Mouse (Mus musculus) kidney, adult 18-20 months (tissue): ENCODE data around the gene Fktn.
"Not testable (repeated sequence)": the region's sequence is repeated elsewhere in the genome, so short reads cannot be mapped to it uniquely, and the experiment has no call there.

Source experiments
- DNase-seq: peaks from one replicate; pipeline ENCODE4 v3.0.0; 2021

Fktn gene

DNA sequence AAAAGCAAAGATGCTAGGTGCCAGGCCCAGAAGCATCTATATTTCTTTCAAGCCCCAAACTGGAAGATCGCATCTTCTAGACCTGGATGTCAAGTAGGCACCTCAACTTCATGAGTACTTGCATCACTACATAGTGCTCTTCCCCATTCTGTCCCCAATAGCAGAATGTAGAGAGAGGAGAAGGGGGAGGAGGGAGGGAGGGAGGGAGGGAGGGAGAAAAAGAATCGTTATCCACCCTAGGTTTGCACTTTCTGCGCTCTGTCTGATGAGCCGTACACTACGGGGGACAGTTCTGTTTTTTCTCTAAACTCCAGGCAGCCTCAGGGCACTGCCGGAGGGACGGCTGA lies at the start of gene Fktn:
Gene Fktn, plus strand, starts transcription at position 295 of the 347 bp plus-strand sequence.
- no peak for DNase-seq

DNA sequence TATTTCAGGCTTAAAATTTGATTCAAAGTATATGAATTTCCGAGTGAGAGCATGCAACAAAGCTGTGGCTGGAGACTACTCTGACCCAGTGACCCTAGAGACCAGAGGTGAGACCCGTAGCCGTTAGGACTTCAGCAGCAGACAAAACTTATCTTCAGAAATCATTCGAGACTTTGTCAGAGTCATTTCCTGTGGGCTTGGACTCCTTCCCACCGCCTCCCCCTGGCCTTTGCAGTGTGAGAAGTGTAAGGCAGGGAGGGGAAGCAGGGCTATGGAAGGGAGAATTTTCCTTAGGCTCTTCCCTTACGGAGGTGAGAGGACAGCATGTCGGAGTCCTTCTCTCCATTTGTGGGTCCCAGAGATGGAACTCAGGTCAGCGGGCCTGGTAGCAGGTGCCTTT lies 31.7 kb upstream of the Fktn start:
- no peak for DNase-seq

DNA sequence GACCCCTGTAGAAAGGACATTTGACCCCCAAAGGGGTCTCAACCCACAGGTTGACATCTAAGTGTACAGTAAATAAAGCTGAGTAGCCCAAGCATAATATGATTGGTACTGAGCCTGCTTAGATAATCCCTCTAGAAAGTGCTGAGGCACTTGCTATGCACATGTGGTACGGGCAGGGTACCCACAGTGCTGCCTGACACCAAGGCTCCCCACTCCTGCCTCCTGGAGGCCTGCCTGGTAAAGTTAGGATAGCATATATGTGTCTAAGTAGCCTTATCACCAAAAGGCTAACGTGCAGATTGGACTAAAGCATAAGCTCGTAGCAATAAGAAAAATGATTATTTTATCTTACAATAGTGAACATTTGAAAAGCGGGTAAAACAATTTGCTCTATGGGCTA lies 24.8 kb upstream of the Fktn start:
- DNase-seq, result no peak

DNA sequence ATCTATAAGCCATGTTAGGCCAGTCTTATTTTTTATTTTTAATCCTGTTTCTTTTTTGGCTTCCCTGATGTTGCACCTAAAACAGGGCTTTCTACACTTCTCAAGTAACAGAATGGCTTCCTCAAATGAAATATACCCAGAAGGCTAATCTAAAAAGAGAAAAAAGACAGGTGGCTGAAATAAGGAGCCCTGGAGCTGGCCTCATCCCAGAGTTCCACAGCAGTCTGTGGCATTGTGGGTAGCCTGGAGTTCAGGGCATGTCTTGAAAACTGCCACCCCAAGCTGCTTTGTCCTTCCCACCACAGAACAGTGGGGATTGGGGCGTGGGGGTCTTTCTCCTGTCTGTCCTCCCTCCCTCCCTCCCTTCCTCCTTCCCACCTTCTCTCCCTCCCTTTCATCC lies 22.4 kb upstream of the Fktn start:
- DNase-seq, result no peak

DNA sequence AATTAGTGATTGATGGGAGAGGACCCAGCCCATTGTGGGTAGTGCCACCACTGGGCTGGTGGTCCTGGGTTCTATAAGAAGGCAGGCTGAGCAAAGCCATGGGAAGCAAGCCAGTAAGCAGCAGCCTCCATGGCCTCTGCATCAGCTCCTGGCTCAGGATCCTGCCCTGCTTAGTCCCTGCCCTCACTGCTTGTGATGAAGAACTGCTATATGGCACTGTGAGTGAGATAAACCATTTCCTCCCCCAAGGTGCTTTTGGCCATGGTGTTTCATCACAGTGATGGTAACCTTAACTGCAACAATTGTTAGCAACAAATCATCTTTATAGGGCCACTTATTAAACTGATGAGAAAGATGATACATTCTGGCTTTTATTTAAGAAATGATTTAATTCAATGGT lies 4.6 kb upstream of the Fktn start:
- not testable (repeated sequence) for DNase-seq

DNA sequence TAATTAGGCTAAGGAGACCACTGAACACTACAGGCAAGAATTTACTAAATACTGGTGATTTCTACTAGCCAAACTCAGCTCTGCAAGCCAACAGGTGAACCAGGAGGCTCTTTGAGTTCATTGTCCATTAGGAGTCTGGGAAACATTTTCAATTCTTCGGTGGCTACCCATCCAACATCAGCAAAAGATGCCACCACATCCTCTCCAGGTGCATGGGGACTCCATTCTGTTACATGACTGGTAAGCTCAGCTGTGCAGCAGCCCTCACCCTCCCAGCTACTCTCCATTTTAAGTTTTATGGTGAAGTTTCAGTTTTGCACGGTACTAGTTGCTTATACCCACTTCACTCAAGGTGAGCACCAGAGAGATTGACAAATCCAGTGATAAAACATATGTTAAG lies 3.8 kb upstream of the Fktn start:
- DNase-seq, result no peak

DNA sequence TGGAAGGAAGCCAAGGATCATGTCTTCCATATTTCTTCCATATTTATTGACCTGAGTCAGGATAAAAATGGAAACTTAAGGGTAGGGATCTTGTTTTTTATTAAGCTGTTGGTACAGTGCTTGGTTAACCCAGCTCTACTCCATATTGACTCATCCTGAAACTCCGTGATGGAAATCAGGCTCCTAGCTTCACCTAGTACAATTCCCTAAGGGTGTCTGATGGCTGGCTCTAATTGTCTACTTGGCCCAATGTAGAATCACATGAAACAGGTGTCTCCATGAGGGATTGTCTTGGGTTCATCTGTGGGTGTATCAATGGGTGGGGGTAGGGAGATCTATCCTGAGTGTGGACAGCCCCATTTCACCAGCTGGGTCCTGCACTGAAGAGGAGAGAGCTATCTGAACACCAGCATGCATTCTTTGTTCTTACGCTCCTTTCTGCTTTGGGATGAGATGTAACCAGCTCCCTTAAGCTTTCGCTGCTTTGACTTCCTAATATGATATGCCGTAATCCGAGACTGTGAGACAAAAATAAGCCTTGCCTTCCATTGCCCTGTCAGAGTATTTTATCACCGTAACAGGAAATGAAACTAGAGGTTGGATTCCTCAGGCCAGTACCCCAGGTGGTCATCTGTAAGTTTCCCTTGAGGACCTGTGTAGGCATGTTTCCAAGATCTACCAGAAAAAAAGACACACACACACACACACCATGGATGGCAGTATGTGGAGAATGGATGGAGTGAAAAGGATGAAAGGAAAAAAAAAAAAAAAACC lies 3.1 kb upstream of the Fktn start:
- DNase-seq, result no peak

DNA sequence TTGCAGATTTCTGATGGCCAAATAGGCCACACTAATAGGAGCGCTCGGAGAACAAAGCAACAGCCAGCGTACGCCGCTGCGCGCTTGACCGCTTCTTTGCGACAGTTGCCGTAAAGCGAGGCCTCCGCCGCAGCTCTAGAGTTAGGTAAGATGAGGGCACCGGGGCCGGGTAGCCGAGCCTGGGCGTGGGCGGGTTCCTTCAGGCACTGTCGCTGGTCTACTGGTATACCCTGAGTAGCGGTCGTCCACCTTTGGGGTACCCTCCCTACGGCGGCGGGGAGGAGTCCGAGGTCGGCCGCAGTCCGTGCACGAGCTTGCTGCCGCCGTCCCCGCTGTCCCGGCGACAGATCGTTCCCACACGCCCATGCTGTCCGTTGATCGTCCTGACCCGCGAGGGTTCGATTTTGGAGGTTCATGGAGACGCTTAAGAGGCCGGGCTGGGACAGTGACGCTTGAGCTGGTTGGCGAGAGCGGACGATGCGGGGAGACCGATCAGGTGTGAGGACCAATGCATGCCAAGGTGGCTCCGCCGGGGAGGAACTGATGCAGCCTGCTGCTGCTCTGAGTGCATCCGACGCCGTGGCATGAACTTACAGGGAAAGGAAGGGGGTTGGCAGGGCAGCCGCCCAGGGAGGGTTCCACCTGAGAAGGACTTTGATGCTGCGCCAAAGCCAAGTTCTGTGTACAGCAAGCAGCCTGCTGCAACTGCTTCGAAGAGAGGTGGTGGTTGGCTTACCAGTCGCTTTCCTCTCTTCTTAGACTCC lies 435 bp downstream of the Fktn start:
- peak; percentile 91 for DNase-seq

DNA sequence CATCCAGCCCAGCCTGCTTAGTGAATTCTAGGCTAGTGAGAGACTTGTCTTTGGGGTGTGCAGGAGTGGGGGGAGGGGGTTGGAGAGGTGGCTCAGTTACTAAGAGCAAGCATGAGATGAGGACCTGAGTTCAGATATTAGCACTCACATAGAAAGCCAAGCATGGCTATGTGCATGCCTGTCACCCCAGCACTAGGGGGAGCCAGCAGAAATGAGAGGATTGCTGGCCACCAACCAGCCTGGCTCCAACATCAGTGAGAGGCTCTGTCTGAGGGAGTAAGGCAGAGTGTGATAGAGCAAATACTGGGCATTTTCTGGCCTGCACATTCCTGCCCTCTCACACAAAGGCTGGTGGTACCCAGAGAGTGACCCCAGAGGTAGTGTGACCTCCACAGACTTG lies 2.2 kb downstream of the Fktn start:
- no peak for DNase-seq

DNA sequence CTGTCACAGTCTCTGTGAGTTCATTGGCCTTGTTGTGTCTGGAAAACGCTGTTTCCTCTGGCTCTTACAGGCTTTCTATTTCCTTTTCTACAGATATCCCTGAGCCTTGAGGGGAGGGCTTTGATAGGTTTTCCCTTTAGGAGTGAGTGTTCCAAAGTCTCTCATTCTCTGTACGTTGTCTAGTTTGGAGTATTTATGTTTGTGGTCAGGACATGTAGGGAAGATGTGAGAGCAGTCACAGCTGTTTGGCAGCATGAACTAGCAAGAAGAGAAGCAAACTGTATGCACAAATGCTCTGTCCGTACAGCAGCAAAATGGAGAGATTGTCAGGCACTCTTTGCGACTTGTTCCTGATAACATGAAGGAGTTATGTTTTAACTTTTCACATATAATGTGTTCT lies 3.7 kb downstream of the Fktn start:
- DNase-seq, result no peak

DNA sequence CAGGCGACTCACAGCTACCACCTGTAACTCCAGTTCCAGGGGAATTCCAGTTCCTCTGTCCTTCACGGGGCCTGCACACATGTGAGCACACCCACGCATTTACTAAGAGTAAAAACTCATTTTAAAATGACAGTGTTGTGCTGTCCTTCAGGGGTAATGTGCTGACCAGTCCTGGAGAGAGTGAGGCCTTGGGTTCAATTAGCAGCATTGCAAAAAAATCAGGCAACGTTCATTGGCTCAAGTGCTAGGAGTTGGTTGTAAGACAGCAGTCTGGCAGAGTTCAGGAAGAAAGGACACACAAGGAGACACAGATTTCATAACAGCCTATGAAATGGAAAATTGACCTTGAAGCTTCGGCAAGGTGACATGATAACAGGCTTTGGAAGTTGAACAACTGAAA lies 4.5 kb downstream of the Fktn start:
- no peak for DNase-seq

DNA sequence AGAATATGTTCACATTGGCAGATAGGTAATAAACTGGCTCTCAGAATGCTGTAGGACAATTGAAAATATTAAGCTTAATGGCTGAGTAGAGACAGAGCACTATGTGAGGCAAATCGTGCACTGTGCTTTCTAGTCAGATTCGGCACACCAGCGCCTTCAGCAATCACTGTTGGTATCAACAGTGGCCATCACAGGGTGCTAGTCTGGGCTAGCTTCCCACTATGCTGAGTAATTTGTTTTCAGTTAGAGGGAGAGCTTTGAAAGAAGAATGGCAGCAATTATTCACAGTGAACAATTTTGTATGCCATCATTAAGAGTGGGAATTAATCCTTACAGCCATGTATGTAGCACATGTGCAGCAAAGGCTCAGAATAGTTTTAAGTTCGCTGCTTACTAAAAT lies 8.7 kb downstream of the Fktn start:
- DNase-seq, result no peak

DNA sequence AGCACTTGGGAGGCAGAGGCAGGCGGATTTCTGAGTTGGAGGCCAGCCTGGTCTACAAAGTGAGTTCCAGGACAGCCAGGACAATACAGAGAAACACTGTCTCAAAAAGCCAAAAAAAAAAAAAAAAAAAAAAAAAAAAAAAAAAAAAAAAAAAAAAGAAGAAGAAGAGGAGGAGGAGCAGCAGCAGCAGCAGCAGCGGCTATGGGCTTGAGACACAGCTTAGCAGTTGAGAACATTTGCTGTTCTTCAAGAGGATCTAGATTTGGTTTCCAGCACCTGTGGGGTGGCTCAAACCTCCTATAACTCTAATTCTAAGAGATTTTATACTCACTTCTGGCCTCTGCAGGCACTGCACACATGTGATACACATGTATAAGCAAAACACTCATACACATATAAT lies 12.3 kb downstream of the Fktn start:
- DNase-seq, result not testable (repeated sequence)

DNA sequence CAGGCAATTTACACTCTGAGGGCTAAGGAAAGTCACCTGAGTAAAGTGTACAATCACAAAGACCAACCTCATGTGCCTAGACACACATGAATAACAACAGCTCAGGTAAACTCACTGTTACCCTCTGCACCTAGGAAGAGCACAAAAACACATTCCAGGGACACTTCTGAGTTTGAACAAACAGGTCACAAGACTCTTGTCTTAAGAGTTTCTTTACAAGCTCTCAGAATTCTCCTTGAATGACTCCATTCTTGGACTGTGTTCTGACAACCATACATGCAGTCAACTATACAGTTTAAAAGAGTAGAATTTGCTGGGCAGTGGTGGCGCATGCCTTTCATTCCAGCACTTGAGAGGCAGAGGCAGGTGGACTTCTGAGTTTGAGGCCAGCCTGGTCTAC lies 14.3 kb downstream of the Fktn start:
- no peak for DNase-seq

DNA sequence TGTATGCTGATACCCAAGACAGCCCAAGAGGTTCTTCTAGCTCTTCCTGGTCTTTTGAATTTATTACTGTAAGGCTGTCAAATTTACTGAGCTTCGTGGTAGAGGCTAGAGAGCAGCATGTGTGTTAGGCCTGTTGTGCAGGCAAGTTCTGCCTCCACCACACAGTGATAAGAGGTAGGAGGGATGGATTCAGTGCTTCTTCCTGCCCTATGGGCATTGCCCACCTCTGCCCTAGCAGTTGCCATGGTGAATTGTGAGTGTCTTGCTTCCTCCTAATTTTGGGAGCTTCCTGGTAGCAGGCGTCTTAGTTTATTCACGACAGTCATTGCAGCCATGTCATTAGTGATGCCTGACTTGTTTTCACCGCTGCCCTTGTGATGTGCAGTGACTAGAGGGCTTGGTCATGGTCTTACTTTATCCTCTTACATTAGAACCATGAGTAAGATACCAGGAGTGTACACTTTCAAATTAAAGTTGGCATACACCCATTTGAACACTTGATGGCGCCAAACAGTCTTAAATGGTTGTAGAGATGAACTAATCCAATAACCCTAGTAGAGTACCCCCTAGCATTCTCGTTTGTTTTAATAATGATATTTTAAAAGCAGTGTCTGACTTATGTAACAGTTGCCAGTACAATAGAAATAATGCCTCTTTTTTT lies 25.3 kb downstream of the Fktn start:
- DNase-seq, result peak; percentile 22

DNA sequence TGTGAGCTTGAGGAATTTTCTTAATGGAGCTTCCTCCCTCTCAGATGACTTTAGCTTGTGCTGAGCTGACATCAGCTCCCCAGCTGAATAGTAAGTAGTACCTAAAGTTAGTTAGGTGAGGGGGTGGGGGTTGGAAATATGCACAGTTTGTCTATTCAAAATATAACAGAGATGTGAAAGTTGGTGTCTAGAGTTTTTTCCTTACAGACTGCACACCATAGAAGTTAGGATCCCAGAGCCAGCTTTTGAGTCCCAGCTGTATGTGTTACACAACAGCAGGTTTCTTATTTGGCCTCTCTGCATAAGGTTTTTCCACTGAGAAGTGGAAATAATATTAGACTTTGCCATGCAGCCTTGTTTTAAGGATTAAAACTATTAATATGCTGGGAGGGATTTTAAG lies 36.0 kb downstream of the Fktn start:
- DNase-seq, result no peak

DNA sequence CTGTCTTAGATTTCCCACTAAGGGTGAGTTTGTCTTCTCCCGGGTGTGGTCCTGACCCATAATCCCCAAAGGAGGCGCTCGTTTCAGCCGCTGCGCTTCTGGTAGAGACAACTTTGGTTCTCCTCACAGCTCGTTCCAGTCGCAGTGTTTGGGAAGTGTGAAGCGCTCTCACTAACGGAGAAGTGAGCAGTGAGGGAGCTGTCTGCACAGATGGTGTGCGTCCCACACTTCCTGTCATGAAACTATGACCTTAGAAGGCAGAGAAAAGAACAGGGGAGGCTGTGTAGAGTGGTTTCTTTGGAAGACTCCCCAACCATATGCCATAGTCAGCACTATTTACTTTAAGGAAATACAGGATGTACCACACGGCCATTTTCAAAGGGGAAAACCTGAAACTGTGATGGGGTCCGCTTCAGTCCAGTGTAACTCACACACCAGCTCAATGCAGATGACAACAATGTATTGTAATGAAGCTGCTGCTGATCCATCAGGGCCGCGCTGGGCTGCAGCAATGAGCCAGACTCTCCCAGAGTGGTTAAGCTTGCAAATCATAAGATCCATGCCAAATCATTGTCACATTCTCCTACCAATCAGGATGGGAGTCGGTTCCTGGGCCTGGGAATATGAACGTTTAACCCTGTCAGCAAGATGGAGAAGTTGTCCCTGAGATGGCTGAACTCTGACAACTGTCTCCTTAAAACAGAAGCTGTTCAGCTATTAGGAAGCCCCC lies 36.8 kb downstream of the Fktn start:
- DNase-seq, result no peak

DNA sequence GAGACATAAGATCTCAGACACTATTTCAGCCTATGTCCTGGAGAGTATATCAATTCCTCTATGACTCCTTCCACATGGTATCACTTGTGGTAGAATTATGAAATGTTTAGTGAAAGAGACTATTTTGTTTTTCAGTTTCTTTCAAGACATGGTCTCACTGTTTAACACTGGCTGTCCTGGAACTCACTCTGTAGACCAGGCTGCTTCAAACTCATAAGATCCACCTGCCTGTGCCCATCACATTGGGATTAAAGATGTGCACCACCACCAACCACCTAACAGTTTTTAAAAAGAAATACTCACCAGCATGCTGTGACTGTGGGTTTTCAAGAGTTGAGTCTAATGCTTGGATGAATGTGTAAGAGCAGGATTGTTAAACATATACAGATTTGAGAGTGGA lies 43.2 kb downstream of the Fktn start:
- DNase-seq, result no peak

DNA sequence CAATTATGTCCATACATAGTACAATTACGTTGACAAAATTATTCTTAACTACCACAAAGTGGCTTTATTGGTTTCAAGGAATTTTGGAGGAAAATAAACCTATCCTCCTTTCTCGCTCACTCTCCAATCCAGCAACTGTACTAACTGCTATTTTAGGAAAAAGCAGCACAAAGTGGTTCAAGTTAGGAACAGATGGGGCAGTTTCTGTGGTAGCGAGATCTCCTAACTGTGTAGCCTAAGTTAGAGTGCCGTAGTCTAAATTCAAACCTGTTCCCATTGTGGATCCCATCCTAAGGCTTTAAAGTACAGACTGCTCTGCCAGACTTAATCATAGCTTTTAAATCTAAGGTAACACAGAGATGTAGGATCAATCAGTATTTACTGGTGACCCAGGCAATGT lies 45.0 kb downstream of the Fktn start:
- no peak for DNase-seq

DNA sequence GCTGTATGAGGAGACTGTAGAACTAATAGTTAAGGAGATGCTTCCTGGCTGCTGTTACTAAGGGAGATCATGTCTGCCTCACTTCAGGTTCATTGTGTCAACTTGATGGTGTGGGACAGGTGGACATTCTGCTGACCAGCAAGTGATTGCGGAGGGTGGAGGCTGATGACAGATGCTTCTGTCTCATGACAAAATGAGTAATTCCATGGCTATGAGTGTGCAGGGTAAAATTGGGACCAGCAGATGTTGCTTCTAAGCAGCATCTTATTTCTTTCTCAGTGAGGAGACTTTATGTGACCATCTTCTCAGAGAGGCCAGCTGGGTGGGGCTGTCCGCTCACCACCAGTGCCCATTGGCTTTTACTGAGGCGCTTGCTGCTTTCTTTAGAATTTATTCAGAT lies 45.9 kb downstream of the Fktn start:
- DNase-seq, result no peak

DNA sequence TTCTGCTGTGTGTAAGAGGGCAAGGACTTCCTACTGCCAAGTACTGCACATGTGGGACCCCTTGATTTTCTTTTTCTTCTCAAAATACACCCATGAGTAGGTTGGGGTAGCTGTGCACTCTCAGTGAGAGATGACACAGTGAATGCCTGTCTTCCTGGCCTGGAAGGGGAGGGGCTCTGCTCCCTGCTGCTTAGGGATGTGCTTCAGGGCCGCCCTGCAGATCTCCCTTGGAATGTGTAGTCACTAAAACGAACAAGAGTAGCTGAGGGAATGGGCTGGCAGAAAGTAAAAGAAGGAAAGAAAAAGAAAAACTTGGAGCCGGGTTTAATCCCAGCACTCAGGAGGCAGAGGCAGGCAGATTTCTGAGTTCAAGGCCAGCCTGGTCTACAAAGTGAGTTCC lies 48.7 kb downstream of the Fktn start:
- DNase-seq, result no peak

DNA sequence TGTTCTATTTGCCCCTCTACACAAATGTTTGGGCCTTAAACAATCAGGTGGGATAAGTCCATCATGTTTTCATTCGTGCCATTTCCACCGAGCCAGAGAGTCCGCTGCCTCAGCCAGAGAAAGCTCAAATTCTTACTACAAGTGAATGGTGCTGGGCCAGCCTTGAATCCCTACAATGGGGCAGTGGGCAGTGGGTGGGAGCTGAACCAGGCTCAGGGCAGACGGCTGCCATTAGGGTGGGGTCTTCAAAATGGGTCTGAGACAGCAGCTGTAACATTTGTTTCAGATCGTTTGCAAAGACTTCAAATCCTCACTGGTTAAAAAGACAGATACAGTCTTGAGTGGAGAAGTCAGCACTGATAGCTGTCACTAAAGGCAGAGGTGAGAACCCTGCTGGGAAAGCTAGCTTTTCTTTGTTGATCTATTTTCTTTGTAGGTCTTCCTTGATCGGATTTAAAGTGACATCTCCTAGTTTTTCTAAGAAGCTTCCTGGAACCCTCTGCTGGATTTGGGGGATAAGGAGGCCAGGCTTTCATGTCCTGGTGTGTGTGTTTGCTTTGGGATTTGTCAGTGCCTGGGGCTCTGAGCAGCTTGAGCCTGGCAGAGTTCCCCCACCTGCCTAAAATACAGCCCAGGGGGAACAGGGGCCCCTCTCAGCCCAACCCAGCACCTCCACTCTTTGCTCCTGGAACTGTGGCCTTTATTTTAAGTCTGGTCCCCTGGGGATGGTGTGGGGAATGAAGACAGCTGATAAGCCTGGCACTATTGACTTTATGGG lies 57.3 kb downstream of the Fktn start:
- no peak for DNase-seq

DNA sequence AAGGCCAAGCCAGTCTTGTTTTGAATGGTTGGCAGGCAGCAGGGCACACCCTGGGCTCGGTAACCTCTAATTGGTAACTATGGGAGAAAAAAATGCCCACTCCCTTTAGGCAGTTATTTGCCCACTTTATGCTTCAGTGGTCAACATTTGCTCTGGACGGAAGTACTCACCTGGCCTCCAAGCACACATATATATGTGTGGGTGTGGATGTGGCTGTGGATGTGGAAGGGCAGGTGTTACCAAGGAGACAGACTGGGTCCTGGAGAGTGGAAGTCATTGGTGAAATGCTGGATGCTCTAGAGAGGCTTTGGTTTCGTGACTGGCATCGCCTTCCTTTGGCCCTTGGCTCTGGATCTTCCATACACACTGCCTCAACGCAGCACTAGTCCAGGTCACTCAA lies 58.2 kb downstream of the Fktn start:
- DNase-seq, result no peak
